Mouse (Mus musculus): Measurements from ENCODE around the gene Zfyve27. TPM values are rescaled to one million over a fixed set of nuclear protein-coding genes. Genes with fewer than 3 reads are reported as not detected.
A peak's percentile ranks its signal among the peaks of the same experiment; 100 is the strongest.

Gene Zfyve27
- total RNA-seq, 2 experiments from 2014 or later = 44.6 to 55.1 TPM

- DNase-seq (ENCODE audit: low spot score in 2 of 2) = no peak
Observed at GRCm38 (mm10) chr19:42141998-42142397, 21.8 kb upstream of the Zfyve27 start.

GRCm38 (mm10) chr19:42142757-42143156, 21.0 kb upstream of the Zfyve27 start:
- no peak for DNase-seq (ENCODE audit: low spot score in 2 of 2)

GRCm38 (mm10) chr19:42144067-42144466, 19.7 kb upstream of the Zfyve27 start:
- DNase-seq (ENCODE audit: low spot score in 2 of 2) = no peak

GRCm38 (mm10) chr19:42144541-42145167, 19.1 kb upstream of the Zfyve27 start:
- DNase-seq (ENCODE audit: low spot score in 2 of 2) = peak; percentile 79 to 85

- DNase-seq (ENCODE audit: low spot score in 2 of 2) = no peak
Observed at GRCm38 (mm10) chr19:42145210-42145609, 18.5 kb upstream of the Zfyve27 start.

GRCm38 (mm10) chr19:42145731-42146130, 18.0 kb upstream of the Zfyve27 start:
- DNase-seq (ENCODE audit: low spot score in 2 of 2) = no peak

GRCm38 (mm10) chr19:42146276-42147010, 17.3 kb upstream of the Zfyve27 start:
- no peak for DNase-seq (ENCODE audit: low spot score in 2 of 2)

GRCm38 (mm10) chr19:42147170-42147768, 16.5 kb upstream of the Zfyve27 start, which contains the start of gene Marveld1:
Marveld1 (plus strand) TSS chr19:42147400.
- peak; percentile 63 to 76 for DNase-seq (ENCODE audit: low spot score in 2 of 2)

GRCm38 (mm10) chr19:42147769-42148568, 15.8 kb upstream of the Zfyve27 start:
- peak; percentile 62 to 64 for DNase-seq (ENCODE audit: low spot score in 2 of 2)

GRCm38 (mm10) chr19:42148569-42148860, 15.2 kb upstream of the Zfyve27 start:
- no peak for DNase-seq (ENCODE audit: low spot score in 2 of 2)

- DNase-seq (ENCODE audit: low spot score in 2 of 2) = peak; percentile 84
Observed at GRCm38 (mm10) chr19:42151990-42152389, 11.8 kb upstream of the Zfyve27 start.

GRCm38 (mm10) chr19:42157493-42158237, 6.1 kb upstream of the Zfyve27 start:
- no peak for DNase-seq (ENCODE audit: low spot score in 2 of 2)

- no peak for DNase-seq (ENCODE audit: low spot score in 2 of 2)
Observed at GRCm38 (mm10) chr19:42158246-42159017, 5.3 kb upstream of the Zfyve27 start.

GRCm38 (mm10) chr19:42164188-42164587, 437 bp downstream of the Zfyve27 start:
- DNase-seq (ENCODE audit: low spot score in 2 of 2) = no peak

- peak; percentile 94 to 95 for DNase-seq (ENCODE audit: low spot score in 2 of 2)
Observed at GRCm38 (mm10) chr19:42166130-42166529, 2.4 kb downstream of the Zfyve27 start.

GRCm38 (mm10) chr19:42166766-42167165, 3.0 kb downstream of the Zfyve27 start:
- no peak for DNase-seq (ENCODE audit: low spot score in 2 of 2)

- no peak for DNase-seq (ENCODE audit: low spot score in 2 of 2)
Observed at GRCm38 (mm10) chr19:42167489-42167888, 3.7 kb downstream of the Zfyve27 start.

- DNase-seq (ENCODE audit: low spot score in 2 of 2) = no peak
Observed at GRCm38 (mm10) chr19:42169322-42169975, 5.7 kb downstream of the Zfyve27 start.

All from adrenal gland, adult 18-20 months (tissue).